Mouse (Mus musculus): ENCODE results near the gene Sec23a. TPM values are rescaled to one million over a fixed set of nuclear protein-coding genes. Genes with fewer than 3 reads are reported as not detected.
A peak's percentile ranks its signal among the peaks of the same experiment; 100 is the strongest.

The Sec23a gene
- polyA plus RNA-seq, 1 experiment from 2014 or later, result 82.8 TPM

GRCm38 (mm10) chr12:59019891-59020290, 8.1 kb upstream of the Sec23a start:
- Histone ChIP-seq H3K27me3 (ENCODE audit: control insufficient read depth, insufficient read depth, low read length) (no peaks in the 10 kb centered on the region), H3K36me3 (ENCODE audit: control insufficient read depth, insufficient read depth, low read length) (peaks cover 73% of the 10 kb centered on the region), H3K4me3 (ENCODE audit: control insufficient read depth in 1 of 2, insufficient read depth in 1 of 2, low read depth in 1 of 2, low read length in 2 of 2) (no peak overlapping the region), H3K9me3 (ENCODE audit: control insufficient read depth, low read length) (no peaks in the 10 kb centered on the region), H3K27ac (replicated peaks in 1 of 2; ENCODE audit: control insufficient read depth in 1 of 2, insufficient read depth in 1 of 2, low read depth in 2 of 2, low read length in 2 of 2) (no peak overlapping the region), H3K4me2 (ENCODE audit: low read length) (no peak overlapping the region), H3K4me1 (ENCODE audit: control insufficient read depth in 2 of 2, insufficient read depth in 2 of 2, low read length in 2 of 2) (no peaks in the 10 kb centered on the region), H3K9ac (ENCODE audit: low read length) (no peak overlapping the region)
- 93% methylated on average over 2 of the region's 2 CpGs for WGBS
- ATAC-seq (ENCODE audit: insufficient number of reproducible peaks, insufficient read depth, low FRiP score, low read depth), result no peak

DNA sequence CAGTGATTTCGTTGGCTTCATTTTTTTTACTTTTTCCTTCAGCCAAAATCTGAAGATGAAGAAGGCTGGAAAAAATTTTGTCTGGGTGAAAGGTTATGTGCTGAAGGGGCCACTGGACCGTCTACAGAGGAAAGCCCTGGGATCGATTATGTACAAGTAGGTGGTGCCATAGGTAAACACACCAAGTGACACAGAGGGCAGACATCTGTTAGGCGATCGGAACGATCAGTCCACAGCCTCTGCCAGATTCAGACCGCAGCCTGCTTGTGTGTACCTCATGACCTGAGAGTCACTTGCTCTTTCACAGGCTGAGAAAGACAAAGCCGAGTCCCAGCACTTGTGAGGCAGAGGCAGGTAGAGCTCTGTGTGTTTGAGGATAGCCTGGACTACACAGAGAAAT, 6.2 kb upstream of the Sec23a start:
- H3K4me1 ChIP-seq (ENCODE audit: control insufficient read depth in 2 of 2, insufficient read depth in 2 of 2, low read length in 2 of 2), result no peaks in the 10 kb centered on the region
- no peak for ATAC-seq (ENCODE audit: insufficient number of reproducible peaks, insufficient read depth, low FRiP score, low read depth)
- H3K4me2 ChIP-seq (ENCODE audit: low read length), result no peak overlapping the region
- H3K9me3 ChIP-seq (ENCODE audit: control insufficient read depth, low read length), result no peaks in the 10 kb centered on the region
- no peak overlapping the region for H3K27ac ChIP-seq (replicated peaks in 1 of 2; ENCODE audit: control insufficient read depth in 1 of 2, insufficient read depth in 1 of 2, low read depth in 2 of 2, low read length in 2 of 2)
- H3K36me3 ChIP-seq (ENCODE audit: control insufficient read depth, insufficient read depth, low read length), result peaks cover 65% of the 10 kb centered on the region
- H3K9ac ChIP-seq (ENCODE audit: low read length), result no peak overlapping the region
- WGBS, result 93% methylated on average over 8 of the region's 8 CpGs
- no peaks in the 10 kb centered on the region for H3K27me3 ChIP-seq (ENCODE audit: control insufficient read depth, insufficient read depth, low read length)
- H3K4me3 ChIP-seq (ENCODE audit: control insufficient read depth in 1 of 2, insufficient read depth in 1 of 2, low read depth in 1 of 2, low read length in 2 of 2), result no peak overlapping the region

DNA sequence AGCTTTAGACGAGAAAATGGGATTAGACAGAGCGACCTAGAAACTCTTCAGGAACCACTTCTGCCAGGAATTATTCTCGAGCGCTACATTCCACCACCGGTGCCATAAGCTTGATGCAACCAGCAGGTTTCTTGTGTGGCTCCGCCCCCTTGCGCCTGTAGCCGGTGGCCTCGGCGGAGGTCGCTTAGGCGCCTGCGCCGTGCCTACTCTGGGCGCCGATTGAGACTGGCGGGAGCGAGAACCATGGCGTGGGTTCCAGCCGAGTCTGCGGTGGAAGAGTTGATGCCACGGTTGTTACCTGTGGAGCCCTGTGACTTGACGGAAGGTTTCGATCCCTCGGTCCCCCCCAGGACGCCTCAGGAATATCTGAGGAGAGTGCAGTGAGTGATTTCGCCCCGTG, 1.4 kb upstream of the Sec23a start, which contains the start of gene Gemin2:
Gemin2 (plus strand) TSS at position 160 of the 400 bp plus-strand sequence.
- H3K4me1 ChIP-seq (ENCODE audit: control insufficient read depth in 2 of 2, insufficient read depth in 2 of 2, low read length in 2 of 2), result peaks cover 3 to 28% of the 10 kb centered on the region in 2 experiments; a peak in 3 of 4 replicates
- ATAC-seq (ENCODE audit: insufficient number of reproducible peaks, insufficient read depth, low FRiP score, low read depth), result peak; percentile 75
- H3K27me3 ChIP-seq (ENCODE audit: control insufficient read depth, insufficient read depth, low read length), result no peaks in the 10 kb centered on the region
- WGBS, result under 1% methylated on average over 28 of the region's 28 CpGs
- peak within 1 kb of the TSS; percentile 89 for H3K4me2 ChIP-seq (ENCODE audit: low read length)
- H3K9ac ChIP-seq (ENCODE audit: low read length), result peak within 1 kb of the TSS; percentile 88
- H3K4me3 ChIP-seq (ENCODE audit: control insufficient read depth in 1 of 2, insufficient read depth in 1 of 2, low read depth in 1 of 2, low read length in 2 of 2), result peak within 1 kb of the TSS; percentile 57 to 88
- H3K27ac ChIP-seq (replicated peaks in 1 of 2; ENCODE audit: control insufficient read depth in 1 of 2, insufficient read depth in 1 of 2, low read depth in 2 of 2, low read length in 2 of 2), result peak within 1 kb of the TSS; percentile 92
- no peaks in the 10 kb centered on the region for H3K9me3 ChIP-seq (ENCODE audit: control insufficient read depth, low read length)
- peaks cover 23% of the 10 kb centered on the region for H3K36me3 ChIP-seq (ENCODE audit: control insufficient read depth, insufficient read depth, low read length)

GRCm38 (mm10) chr12:59012710-59013091, 884 bp upstream of the Sec23a start:
- Histone ChIP-seq H3K4me3 (ENCODE audit: control insufficient read depth in 1 of 2, insufficient read depth in 1 of 2, low read depth in 1 of 2, low read length in 2 of 2) (peak overlapping the region; percentile 57 to 88; a peak in 3 of 4 replicates), H3K27me3 (ENCODE audit: control insufficient read depth, insufficient read depth, low read length) (no peaks in the 10 kb centered on the region), H3K9ac (ENCODE audit: low read length) (peak overlapping the region; percentile 88), H3K9me3 (ENCODE audit: control insufficient read depth, low read length) (no peaks in the 10 kb centered on the region), H3K4me2 (ENCODE audit: low read length) (peak overlapping the region; percentile 89), H3K4me1 (ENCODE audit: control insufficient read depth in 2 of 2, insufficient read depth in 2 of 2, low read length in 2 of 2) (peaks cover 3 to 33% of the 10 kb centered on the region in 2 experiments; a peak in 3 of 4 replicates), H3K27ac (replicated peaks in 1 of 2; ENCODE audit: control insufficient read depth in 1 of 2, insufficient read depth in 1 of 2, low read depth in 2 of 2, low read length in 2 of 2) (peak overlapping the region; percentile 92), H3K36me3 (ENCODE audit: control insufficient read depth, insufficient read depth, low read length) (peaks cover 18% of the 10 kb centered on the region)
- whole genome bisulfite sequencing, result 3% methylated on average over 7 of the region's 7 CpGs
- ATAC-seq (ENCODE audit: insufficient number of reproducible peaks, insufficient read depth, low FRiP score, low read depth), result no peak

- Histone ChIP-seq H3K27me3 (ENCODE audit: control insufficient read depth, insufficient read depth, low read length) (no peaks in the 10 kb centered on the region), H3K4me3 (ENCODE audit: control insufficient read depth in 1 of 2, insufficient read depth in 1 of 2, low read depth in 1 of 2, low read length in 2 of 2) (peak overlapping the region; percentile 79 to 88), H3K9me3 (ENCODE audit: control insufficient read depth, low read length) (no peaks in the 10 kb centered on the region), H3K27ac (replicated peaks in 1 of 2; ENCODE audit: control insufficient read depth in 1 of 2, insufficient read depth in 1 of 2, low read depth in 2 of 2, low read length in 2 of 2) (peak overlapping the region; percentile 90 to 92), H3K4me2 (ENCODE audit: low read length) (peak overlapping the region; percentile 72), H3K9ac (ENCODE audit: low read length) (peak overlapping the region; percentile 95), H3K36me3 (ENCODE audit: control insufficient read depth, insufficient read depth, low read length) (peaks cover 18% of the 10 kb centered on the region), H3K4me1 (ENCODE audit: control insufficient read depth in 2 of 2, insufficient read depth in 2 of 2, low read length in 2 of 2) (peaks cover 3 to 36% of the 10 kb centered on the region in 2 experiments; a peak in 3 of 4 replicates)
- WGBS, result under 1% methylated on average over 25 of the region's 25 CpGs
- ATAC-seq (ENCODE audit: insufficient number of reproducible peaks, insufficient read depth, low FRiP score, low read depth), result no peak
These were observed 458 bp downstream of the Sec23a start for GRCm38 (mm10) chr12:59011275-59011843.

DNA sequence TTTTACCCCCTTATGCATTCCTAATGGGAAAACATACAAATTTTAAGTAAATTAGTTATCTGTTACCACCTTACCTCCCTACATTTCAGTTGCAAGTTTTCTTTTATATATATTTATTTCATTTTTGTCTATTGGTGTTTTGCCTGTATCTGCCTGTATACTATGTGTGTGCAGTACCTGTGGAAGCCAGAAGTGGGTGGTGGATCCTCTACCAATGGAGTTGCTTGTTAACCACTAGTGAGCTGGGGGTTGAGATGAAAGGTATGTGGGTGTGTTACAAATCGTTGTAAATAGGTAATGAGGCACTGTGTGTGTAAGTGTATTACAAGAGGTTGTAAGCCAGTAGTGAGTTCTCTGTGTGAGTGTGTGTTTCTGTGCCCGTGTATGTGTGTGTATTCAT, 1.3 kb downstream of the Sec23a start:
- no peaks in the 10 kb centered on the region for H3K27me3 ChIP-seq (ENCODE audit: control insufficient read depth, insufficient read depth, low read length)
- WGBS, result 67% methylated on average over 2 of the region's 2 CpGs
- H3K9ac ChIP-seq (ENCODE audit: low read length), result peak overlapping the region; percentile 95; the same call in 1 of the 2 replicates
- peak overlapping the region; percentile 72 for H3K4me2 ChIP-seq (ENCODE audit: low read length)
- no peaks in the 10 kb centered on the region for H3K9me3 ChIP-seq (ENCODE audit: control insufficient read depth, low read length)
- H3K36me3 ChIP-seq (ENCODE audit: control insufficient read depth, insufficient read depth, low read length), result peaks cover 24% of the 10 kb centered on the region
- peak overlapping the region in 1 of 2 experiments; percentile 88; a peak in 2 of 4 replicates for H3K4me3 ChIP-seq (ENCODE audit: control insufficient read depth in 1 of 2, insufficient read depth in 1 of 2, low read depth in 1 of 2, low read length in 2 of 2)
- H3K27ac ChIP-seq (replicated peaks in 1 of 2; ENCODE audit: control insufficient read depth in 1 of 2, insufficient read depth in 1 of 2, low read depth in 2 of 2, low read length in 2 of 2), result no peak overlapping the region
- peaks cover 3 to 36% of the 10 kb centered on the region in 2 experiments; a peak in 3 of 4 replicates for H3K4me1 ChIP-seq (ENCODE audit: control insufficient read depth in 2 of 2, insufficient read depth in 2 of 2, low read length in 2 of 2)
- ATAC-seq (ENCODE audit: insufficient number of reproducible peaks, insufficient read depth, low FRiP score, low read depth), result no peak

DNA sequence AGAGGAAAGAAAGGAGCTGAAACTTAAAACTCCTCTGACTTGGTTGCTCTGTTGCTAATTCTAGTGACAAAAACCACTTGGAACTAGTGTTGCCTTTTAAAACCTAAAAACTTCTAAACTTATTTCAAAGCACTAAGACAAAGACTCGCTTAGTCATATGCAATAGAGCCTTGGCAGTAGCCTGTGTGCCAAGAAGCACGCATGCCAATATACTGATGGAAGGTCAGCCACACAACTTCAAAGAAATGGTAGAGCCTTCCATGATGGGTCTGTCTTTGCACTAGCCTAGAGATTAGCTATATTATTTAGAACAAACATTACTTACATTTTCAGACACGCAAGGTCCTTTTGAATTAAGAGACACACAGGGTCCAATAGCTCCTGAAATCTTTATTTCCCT, 26.1 kb downstream of the Sec23a start:
- Histone ChIP-seq H3K4me3 (ENCODE audit: control insufficient read depth in 1 of 2, insufficient read depth in 1 of 2, low read depth in 1 of 2, low read length in 2 of 2) (no peak overlapping the region), H3K4me2 (ENCODE audit: low read length) (no peak overlapping the region), H3K36me3 (ENCODE audit: control insufficient read depth, insufficient read depth, low read length) (peaks cover 93% of the 10 kb centered on the region), H3K9ac (ENCODE audit: low read length) (no peak overlapping the region), H3K27ac (replicated peaks in 1 of 2; ENCODE audit: control insufficient read depth in 1 of 2, insufficient read depth in 1 of 2, low read depth in 2 of 2, low read length in 2 of 2) (no peak overlapping the region), H3K27me3 (ENCODE audit: control insufficient read depth, insufficient read depth, low read length) (no peaks in the 10 kb centered on the region), H3K9me3 (ENCODE audit: control insufficient read depth, low read length) (no peaks in the 10 kb centered on the region), H3K4me1 (ENCODE audit: control insufficient read depth in 2 of 2, insufficient read depth in 2 of 2, low read length in 2 of 2) (no peaks in the 10 kb centered on the region; a peak in 1 of 4 replicates)
- ATAC-seq (ENCODE audit: insufficient number of reproducible peaks, insufficient read depth, low FRiP score, low read depth), result no peak
- 97% methylated on average over 3 of the region's 3 CpGs for WGBS
